Mouse (Mus musculus): ENCODE data around the gene Svep1. TPM values are rescaled to one million over a fixed set of nuclear protein-coding genes. Genes with fewer than 3 reads are reported as not detected.
A peak's percentile ranks its signal among the peaks of the same experiment; 100 is the strongest.

The Svep1 gene
- polyA plus RNA-seq (2012; rRNA removed), result 0.74 and 0.82 TPM in 2 replicates

- Histone ChIP-seq H3K27ac (ENCODE audit: control insufficient read depth, insufficient read depth, low read depth, low read length) (no peak within 1 kb of the TSS), H3K4me3 (ENCODE audit: control insufficient read depth, low read depth, low read length) (peak within 1 kb of the TSS; percentile 82), H3K36me3 (ENCODE audit: control insufficient read depth, insufficient read depth, low read length) (no peaks in the 10 kb centered on the region), H3K4me1 (ENCODE audit: control insufficient read depth, insufficient read depth, low read length) (peaks cover 9% of the 10 kb centered on the region), H3K27me3 (ENCODE audit: control insufficient read depth, insufficient read depth, low read length) (no peaks in the 10 kb centered on the region)
- no peak for TF ChIP-seq POLR2A (IDR thresholded peaks at IDR 0.05; ENCODE audit: control insufficient read depth, low read depth, low read length)
- TF ChIP-seq CTCF (IDR thresholded peaks at IDR 0.05; ENCODE audit: control insufficient read depth, insufficient read depth, insufficient replicate concordance, low read depth, low read length), result no peak
These were observed at the start of gene Svep1 for GRCm38 (mm10) chr4:58206115-58206945. TSS of gene Svep1 (minus strand) at chr4:58206859.

GRCm38 (mm10) chr4:58253410-58253809, 46.8 kb upstream of the Svep1 start:
- no peak for TF ChIP-seq CTCF (IDR thresholded peaks at IDR 0.05; ENCODE audit: control insufficient read depth, insufficient read depth, insufficient replicate concordance, low read depth, low read length)
- TF ChIP-seq POLR2A (IDR thresholded peaks at IDR 0.05; ENCODE audit: control insufficient read depth, low read depth, low read length), result no peak
- Histone ChIP-seq H3K4me3 (ENCODE audit: control insufficient read depth, low read depth, low read length) (no peak overlapping the region), H3K27ac (ENCODE audit: control insufficient read depth, insufficient read depth, low read depth, low read length) (no peak overlapping the region), H3K27me3 (ENCODE audit: control insufficient read depth, insufficient read depth, low read length) (no peaks in the 10 kb centered on the region), H3K4me1 (ENCODE audit: control insufficient read depth, insufficient read depth, low read length) (no peaks in the 10 kb centered on the region), H3K36me3 (ENCODE audit: control insufficient read depth, insufficient read depth, low read length) (no peaks in the 10 kb centered on the region)

- TF ChIP-seq POLR2A (IDR thresholded peaks at IDR 0.05; ENCODE audit: control insufficient read depth, low read depth, low read length) (no peak), CTCF (IDR thresholded peaks at IDR 0.05; ENCODE audit: control insufficient read depth, insufficient read depth, insufficient replicate concordance, low read depth, low read length) (no peak)
- H3K4me3 ChIP-seq (ENCODE audit: control insufficient read depth, low read depth, low read length), result no peak overlapping the region
- H3K36me3 ChIP-seq (ENCODE audit: control insufficient read depth, insufficient read depth, low read length), result no peaks in the 10 kb centered on the region
- no peaks in the 10 kb centered on the region for H3K27me3 ChIP-seq (ENCODE audit: control insufficient read depth, insufficient read depth, low read length)
- no peaks in the 10 kb centered on the region for H3K4me1 ChIP-seq (ENCODE audit: control insufficient read depth, insufficient read depth, low read length)
- H3K27ac ChIP-seq (ENCODE audit: control insufficient read depth, insufficient read depth, low read depth, low read length), result no peak overlapping the region
These were observed 45.7 kb upstream of the Svep1 start for GRCm38 (mm10) chr4:58252381-58252780.

GRCm38 (mm10) chr4:58245544-58245943, 38.9 kb upstream of the Svep1 start:
- no peak for TF ChIP-seq CTCF (IDR thresholded peaks at IDR 0.05; ENCODE audit: control insufficient read depth, insufficient read depth, insufficient replicate concordance, low read depth, low read length)
- no peak for TF ChIP-seq POLR2A (IDR thresholded peaks at IDR 0.05; ENCODE audit: control insufficient read depth, low read depth, low read length)
- Histone ChIP-seq H3K4me3 (ENCODE audit: control insufficient read depth, low read depth, low read length) (no peak overlapping the region), H3K36me3 (ENCODE audit: control insufficient read depth, insufficient read depth, low read length) (no peaks in the 10 kb centered on the region), H3K27me3 (ENCODE audit: control insufficient read depth, insufficient read depth, low read length) (no peaks in the 10 kb centered on the region), H3K4me1 (ENCODE audit: control insufficient read depth, insufficient read depth, low read length) (no peaks in the 10 kb centered on the region), H3K27ac (ENCODE audit: control insufficient read depth, insufficient read depth, low read depth, low read length) (no peak overlapping the region)

- H3K27ac ChIP-seq (ENCODE audit: control insufficient read depth, insufficient read depth, low read depth, low read length), result no peak overlapping the region
- H3K4me3 ChIP-seq (ENCODE audit: control insufficient read depth, low read depth, low read length), result no peak overlapping the region
- no peaks in the 10 kb centered on the region for H3K36me3 ChIP-seq (ENCODE audit: control insufficient read depth, insufficient read depth, low read length)
- TF ChIP-seq CTCF (IDR thresholded peaks at IDR 0.05; ENCODE audit: control insufficient read depth, insufficient read depth, insufficient replicate concordance, low read depth, low read length) (no peak), POLR2A (IDR thresholded peaks at IDR 0.05; ENCODE audit: control insufficient read depth, low read depth, low read length) (no peak)
- no peaks in the 10 kb centered on the region for H3K4me1 ChIP-seq (ENCODE audit: control insufficient read depth, insufficient read depth, low read length)
- no peaks in the 10 kb centered on the region for H3K27me3 ChIP-seq (ENCODE audit: control insufficient read depth, insufficient read depth, low read length)
These were observed 33.8 kb upstream of the Svep1 start for GRCm38 (mm10) chr4:58240416-58240815.

GRCm38 (mm10) chr4:58235828-58236227, 29.2 kb upstream of the Svep1 start:
- H3K27ac ChIP-seq (ENCODE audit: control insufficient read depth, insufficient read depth, low read depth, low read length), result no peak overlapping the region
- no peaks in the 10 kb centered on the region for H3K27me3 ChIP-seq (ENCODE audit: control insufficient read depth, insufficient read depth, low read length)
- H3K4me1 ChIP-seq (ENCODE audit: control insufficient read depth, insufficient read depth, low read length), result no peaks in the 10 kb centered on the region
- H3K36me3 ChIP-seq (ENCODE audit: control insufficient read depth, insufficient read depth, low read length), result no peaks in the 10 kb centered on the region
- H3K4me3 ChIP-seq (ENCODE audit: control insufficient read depth, low read depth, low read length), result no peak overlapping the region
- TF ChIP-seq POLR2A (IDR thresholded peaks at IDR 0.05; ENCODE audit: control insufficient read depth, low read depth, low read length), result no peak
- no peak for TF ChIP-seq CTCF (IDR thresholded peaks at IDR 0.05; ENCODE audit: control insufficient read depth, insufficient read depth, insufficient replicate concordance, low read depth, low read length)

GRCm38 (mm10) chr4:58223499-58223898, 16.8 kb upstream of the Svep1 start:
- TF ChIP-seq POLR2A (IDR thresholded peaks at IDR 0.05; ENCODE audit: control insufficient read depth, low read depth, low read length), result no peak
- TF ChIP-seq CTCF (IDR thresholded peaks at IDR 0.05; ENCODE audit: control insufficient read depth, insufficient read depth, insufficient replicate concordance, low read depth, low read length), result no peak
- Histone ChIP-seq H3K27ac (ENCODE audit: control insufficient read depth, insufficient read depth, low read depth, low read length) (no peak overlapping the region), H3K4me3 (ENCODE audit: control insufficient read depth, low read depth, low read length) (no peak overlapping the region), H3K36me3 (ENCODE audit: control insufficient read depth, insufficient read depth, low read length) (no peaks in the 10 kb centered on the region), H3K27me3 (ENCODE audit: control insufficient read depth, insufficient read depth, low read length) (no peaks in the 10 kb centered on the region), H3K4me1 (ENCODE audit: control insufficient read depth, insufficient read depth, low read length) (no peaks in the 10 kb centered on the region)

All from testis, adult 2 months (tissue).